Mouse (Mus musculus) kidney, adult 2 months (tissue): ENCODE data around the gene Astn1. TPM values are rescaled to one million over a fixed set of nuclear protein-coding genes. Genes with fewer than 3 reads are reported as not detected.

Source experiments
- DNase-seq: peaks from one replicate; pipeline ENCODE4 v3.0.0; 2021
- H3K27ac ChIP-seq: fragments of 200-500 bp; 2 replicates; pipeline ENCODE4 v1.5.1; 2012; ENCODE audit warnings: low read depth, low read length, control low read depth, inconsistent platforms; ENCODE audit not compliant: insufficient read depth
- H3K27me3 ChIP-seq: fragments of 200-500 bp; replicated peaks from 2 replicates; pipeline ENCODE4 v1.6.1; 2012; ENCODE audit warnings: mild to moderate bottlenecking, moderate library complexity, low read length, inconsistent platforms; ENCODE audit not compliant: control insufficient read depth, insufficient read depth
- H3K36me3 ChIP-seq: fragments of 200-500 bp; 2 replicates; pipeline ENCODE4 v1.6.1; 2012; ENCODE audit warnings: mild to moderate bottlenecking, moderate library complexity, low read length, inconsistent platforms; ENCODE audit not compliant: control insufficient read depth, insufficient read depth
- H3K4me1 ChIP-seq: fragments of 200-500 bp; 2 replicates; pipeline ENCODE4 v1.6.1; 2011; ENCODE audit warnings: low read length; ENCODE audit not compliant: control insufficient read depth, insufficient read depth
- H3K4me3 ChIP-seq: fragments of 200-500 bp; 2 replicates; pipeline ENCODE4 v1.5.1; 2011; ENCODE audit warnings: mild to moderate bottlenecking, low read depth, low read length, control low read depth; ENCODE audit not compliant: insufficient read depth
- CTCF ChIP-seq: fragments of 200-500 bp; conservative IDR thresholded peaks from 2 replicates; pipeline ENCODE4 v1.5.1; 2011; ENCODE audit warnings: low read depth, mild to moderate bottlenecking, control low read depth, low read length, moderate library complexity, mixed read lengths; ENCODE audit not compliant: insufficient read depth, insufficient read length
- POLR2A ChIP-seq: fragments of 200-500 bp; IDR thresholded peaks from one replicate; pipeline ENCODE4 v1.6.1; 2011; ENCODE audit warnings: low read depth, low read length, control low read depth
- WGBS: fragments of 180-500 bp; shearing (Covaris S2); methylation state at CpG from one replicate; pipeline ENCODE4 v1.1.7; 2018; 5-methylcytosine and 5-hydroxymethylcytosine counted together
- polyA plus RNA-seq: library from polyadenylated mRNA; depleted of rRNA; stranded (reverse); fragments of >200 nt; gene quantifications from 2 replicates; pipeline ENCODE4 v1.2.3, GENCODE M21; 2012; rRNA removed

Astn1 gene
- polyA plus RNA-seq: 0.49 and 0.84 TPM in 2 replicates

- DNase-seq: no peak
- Histone ChIP-seq H3K4me1 (no peaks in the 10 kb centered on the region), H3K27ac (no peak within 1 kb of the TSS), H3K36me3 (no peaks in the 10 kb centered on the region), H3K4me3 (no peak within 1 kb of the TSS), H3K27me3 (no peaks in the 10 kb centered on the region)
- WGBS: 3% methylated on average over 2 of the region's 2 CpGs
- TF ChIP-seq POLR2A: no peak
- no peak for TF ChIP-seq CTCF
Measured at GRCm38 (mm10) chr1:158361964-158362291, at the start of gene Astn1. Astn1 (plus strand) TSS chr1:158362273.

DNA sequence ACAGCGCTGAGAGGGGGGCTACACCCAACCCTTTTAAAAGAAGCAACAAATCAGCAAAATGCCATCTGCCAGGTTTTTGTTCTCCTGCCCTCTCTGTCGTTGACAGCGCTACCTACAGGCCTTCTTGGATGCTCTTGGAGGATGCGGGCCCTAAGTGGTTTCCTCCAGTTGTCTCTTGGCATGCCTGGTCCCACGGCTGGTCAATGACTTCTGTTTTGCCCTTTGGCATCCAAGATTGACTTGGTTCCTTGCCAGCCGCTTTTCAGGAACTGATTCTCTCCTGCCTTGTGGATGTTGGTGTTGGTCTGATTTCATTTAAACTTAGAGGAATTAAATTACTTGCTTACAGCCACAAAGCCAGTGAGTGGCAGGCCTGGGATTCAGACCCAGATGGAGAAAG, 38.7 kb upstream of the Astn1 start:
- DNase-seq: no peak
- Histone ChIP-seq H3K27me3 (no peaks in the 10 kb centered on the region), H3K36me3 (no peaks in the 10 kb centered on the region), H3K4me1 (no peaks in the 10 kb centered on the region), H3K27ac (no peak overlapping the region), H3K4me3 (no peak overlapping the region)
- TF ChIP-seq CTCF (no peak), POLR2A (no peak)
- whole genome bisulfite sequencing: 67% methylated on average over 6 of the region's 6 CpGs

- Histone ChIP-seq H3K27ac (no peak overlapping the region), H3K4me3 (no peak overlapping the region), H3K4me1 (no peaks in the 10 kb centered on the region), H3K36me3 (no peaks in the 10 kb centered on the region), H3K27me3 (no peaks in the 10 kb centered on the region)
- TF ChIP-seq POLR2A (no peak), CTCF (no peak)
- DNase-seq: no peak
- whole genome bisulfite sequencing: 78% methylated on average over 5 of the region's 5 CpGs
Measured at GRCm38 (mm10) chr1:158328126-158328525, 33.9 kb upstream of the Astn1 start.

GRCm38 (mm10) chr1:158328839-158329238, 33.2 kb upstream of the Astn1 start:
- Histone ChIP-seq H3K27ac (no peak overlapping the region), H3K27me3 (no peaks in the 10 kb centered on the region), H3K4me3 (no peak overlapping the region), H3K36me3 (no peaks in the 10 kb centered on the region), H3K4me1 (no peaks in the 10 kb centered on the region)
- TF ChIP-seq CTCF (no peak), POLR2A (no peak)
- DNase-seq: no peak
- 83% methylated on average over 2 of the region's 2 CpGs for WGBS

- Histone ChIP-seq H3K27me3 (no peaks in the 10 kb centered on the region), H3K4me3 (no peak overlapping the region), H3K27ac (no peak overlapping the region), H3K4me1 (no peaks in the 10 kb centered on the region), H3K36me3 (no peaks in the 10 kb centered on the region)
- TF ChIP-seq POLR2A (no peak), CTCF (no peak)
- WGBS: 49% methylated on average over 6 of the region's 6 CpGs
- DNase-seq: no peak
Measured at GRCm38 (mm10) chr1:158343243-158343714, 18.8 kb upstream of the Astn1 start.

DNA sequence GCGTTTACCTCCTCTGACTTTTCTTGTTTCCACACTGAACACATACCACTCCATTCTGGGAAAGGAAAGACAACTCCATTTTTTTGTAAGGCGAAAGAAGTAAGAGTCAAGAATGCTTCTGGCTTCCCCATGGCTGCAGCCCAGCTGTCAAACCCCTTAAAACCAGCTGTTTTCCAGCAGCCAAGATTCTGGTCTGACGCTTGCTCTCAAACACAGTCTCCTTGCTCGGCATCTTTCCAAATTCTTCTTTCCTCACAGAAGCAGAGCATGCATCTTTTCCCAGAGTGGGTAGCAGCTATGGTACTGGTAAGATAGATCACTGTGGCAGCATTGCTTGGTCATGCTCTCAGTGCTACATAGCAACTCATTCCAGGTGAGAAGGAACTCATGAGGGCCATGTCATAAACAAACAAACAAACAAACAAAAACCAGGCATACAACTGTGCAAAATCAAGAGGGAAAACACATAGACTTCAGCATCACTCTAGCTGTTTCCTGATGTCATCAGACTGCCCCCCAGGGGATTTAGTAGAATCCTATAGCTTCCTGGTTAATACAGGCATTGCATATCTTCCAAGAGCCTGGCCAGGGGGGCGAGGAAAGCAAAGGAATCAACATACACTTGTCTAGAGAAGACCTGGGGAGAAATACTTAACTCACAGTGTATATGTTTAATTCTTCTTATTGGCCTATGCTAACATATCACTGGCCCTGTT, 8.3 kb upstream of the Astn1 start:
- 74% methylated on average over 5 of the region's 5 CpGs for WGBS
- Histone ChIP-seq H3K4me3 (no peak overlapping the region), H3K4me1 (no peaks in the 10 kb centered on the region), H3K36me3 (no peaks in the 10 kb centered on the region), H3K27ac (no peak overlapping the region), H3K27me3 (no peaks in the 10 kb centered on the region)
- DNase-seq: no peak
- TF ChIP-seq POLR2A: no peak
- TF ChIP-seq CTCF: no peak

GRCm38 (mm10) chr1:158355177-158356050, 6.7 kb upstream of the Astn1 start:
- Histone ChIP-seq H3K27me3 (no peaks in the 10 kb centered on the region), H3K4me3 (peak overlapping the region; percentile 61), H3K27ac (no peak overlapping the region), H3K36me3 (no peaks in the 10 kb centered on the region), H3K4me1 (no peaks in the 10 kb centered on the region)
- peak; percentile 30 for DNase-seq
- TF ChIP-seq CTCF: no peak; the same call in 1 of the 2 replicates
- TF ChIP-seq POLR2A: no peak
- WGBS: 9% methylated on average over 28 of the region's 28 CpGs
